Mouse (Mus musculus) heart, adult 2 months (tissue): ENCODE measurements at regions not wholly inside any gene's neighbourhood (a gene's known extent, or its start where the extent isn't known, plus 50 kb on each side); places are given as distances from the start of the nearest gene placed in this dataset.

ENCODE experiments used
- DNase-seq, 2 experiments: peaks; one replicate each; pipeline ENCODE4 v3.0.0; 2021
- H3K27ac ChIP-seq: fragments of 200-600 bp; 2 replicates; pipeline ENCODE4 v1.8.1; 2022
- H3K27me3 ChIP-seq: fragments of 200-500 bp; 2 replicates; pipeline ENCODE4 v1.6.1; 2012; ENCODE audit warnings: mild to moderate bottlenecking, low read length, inconsistent platforms, mixed read lengths; ENCODE audit not compliant: control insufficient read depth, insufficient read depth
- H3K36me3 ChIP-seq: fragments of 200-500 bp; 2 replicates; pipeline ENCODE4 v1.6.1; 2012; ENCODE audit warnings: low read length, inconsistent platforms; ENCODE audit not compliant: control insufficient read depth, insufficient read depth
- H3K4me1 ChIP-seq: fragments of 200-500 bp; 2 replicates; pipeline ENCODE4 v1.6.1; 2011; ENCODE audit warnings: low read length; ENCODE audit not compliant: control insufficient read depth, insufficient read depth
- H3K4me3 ChIP-seq: fragments of 200-600 bp; 2 replicates; pipeline ENCODE4 v1.8.1; 2022
- H3K79me2 ChIP-seq: fragments of 200-500 bp; replicated peaks from 2 replicates; pipeline ENCODE4 v1.6.1; 2012; ENCODE audit warnings: mild to moderate bottlenecking, inconsistent platforms, low read length, moderate library complexity, mixed read lengths; ENCODE audit not compliant: control insufficient read depth, insufficient read depth
- H3K9ac ChIP-seq: fragments of 200-500 bp; 2 replicates; pipeline ENCODE4 v1.6.1; 2012; ENCODE audit warnings: low read depth, mild to moderate bottlenecking, control low read depth, inconsistent platforms, low read length, mixed read lengths
- CTCF ChIP-seq: fragments of 200-600 bp; IDR thresholded peaks from 2 replicates; pipeline ENCODE4 v1.8.1; 2022; ENCODE audit warnings: antibody characterized with exemption, mild to moderate bottlenecking, moderate library complexity
- EP300 ChIP-seq: fragments of 200-500 bp; IDR thresholded peaks from 2 replicates; pipeline ENCODE4 v1.6.1; 2011; ENCODE audit warnings: low read depth, low read length, control low read depth; ENCODE audit not compliant: insufficient read depth
- POLR2A ChIP-seq: fragments of 200-500 bp; IDR thresholded peaks from 2 replicates; pipeline ENCODE4 v1.6.1; 2011; ENCODE audit warnings: mild to moderate bottlenecking, low read depth, low read length, control low read depth; ENCODE audit not compliant: insufficient read depth
- WGBS: fragments of 180-500 bp; shearing (Covaris S2); methylation state at CpG from one replicate; pipeline ENCODE4 v1.1.7; 2018; 5-methylcytosine and 5-hydroxymethylcytosine counted together
- intact Hi-C: fragments of 180-260 bp; cut with DNase I; formaldehyde crosslinking; loops from one replicate; pipeline ENCODE4 v1.15.1; 2025

GRCm38 (mm10) chr16:49529060-49529459 lies 170.0 kb upstream of the Ift57 start:
- TF ChIP-seq EP300, result no peak
- peak; percentile 76 for TF ChIP-seq CTCF
- Histone ChIP-seq H3K27ac (no peak overlapping the region), H3K9ac (no peak overlapping the region), H3K79me2 (no peaks in the 10 kb centered on the region), H3K4me3 (no peak overlapping the region), H3K36me3 (no peaks in the 10 kb centered on the region), H3K27me3 (no peaks in the 10 kb centered on the region), H3K4me1 (peaks cover 2% of the 10 kb centered on the region)
- 81% methylated on average over 2 of the region's 2 CpGs for WGBS
- DNase-seq, result no peak
- intact Hi-C loops, result loop anchor here (5.0 kb wide), 1 partner anchor 168 kb away; the partner anchor contains the start of gene Ift57

- 53% methylated on average over 5 of the region's 5 CpGs for WGBS
- TF ChIP-seq POLR2A (no peak), CTCF (no peak), EP300 (no peak)
- no peaks in the 10 kb centered on the region for H3K27me3 ChIP-seq
- H3K4me3 ChIP-seq, result no peak overlapping the region
- H3K9ac ChIP-seq, result no peak overlapping the region
- intact Hi-C loops, result loop anchor here (5.0 kb wide), 2 partner anchors 52 to 127 kb away; no protein-coding TSS in a partner anchor
- no peak for DNase-seq
- no peak overlapping the region for H3K27ac ChIP-seq
- no peaks in the 10 kb centered on the region for H3K36me3 ChIP-seq
- peaks cover 2% of the 10 kb centered on the region for H3K4me1 ChIP-seq
- H3K79me2 ChIP-seq, result no peaks in the 10 kb centered on the region
Measured at GRCm38 (mm10) chr16:49530051-49530450, 169.0 kb upstream of the Ift57 start.

- Histone ChIP-seq H3K36me3 (no peaks in the 10 kb centered on the region), H3K79me2 (no peaks in the 10 kb centered on the region), H3K27me3 (no peaks in the 10 kb centered on the region), H3K4me3 (no peak overlapping the region), H3K9ac (no peak overlapping the region), H3K27ac (no peak overlapping the region), H3K4me1 (peaks cover 2% of the 10 kb centered on the region)
- intact Hi-C loops, result loop anchor here (5.0 kb wide), 2 partner anchors 50 to 125 kb away; no protein-coding TSS in a partner anchor
- no peak for DNase-seq
- TF ChIP-seq EP300 (no peak), POLR2A (no peak), CTCF (no peak)
- WGBS, result 91% methylated on average over 7 of the region's 7 CpGs
Measured at GRCm38 (mm10) chr16:49532071-49532686, 166.9 kb upstream of the Ift57 start.

- no peak overlapping the region for H3K27ac ChIP-seq
- no peak overlapping the region for H3K9ac ChIP-seq
- no peak for TF ChIP-seq CTCF
- TF ChIP-seq EP300, result no peak
- no peak for TF ChIP-seq POLR2A
- no peak overlapping the region for H3K4me3 ChIP-seq
- no peaks in the 10 kb centered on the region for H3K36me3 ChIP-seq
- H3K79me2 ChIP-seq, result no peaks in the 10 kb centered on the region
- H3K27me3 ChIP-seq, result no peaks in the 10 kb centered on the region
- WGBS, result 32% methylated on average over 4 of the region's 4 CpGs
- intact Hi-C loops, result loop anchor here (5.0 kb wide), 2 partner anchors 49 to 124 kb away; no protein-coding TSS in a partner anchor
- DNase-seq, result no peak
- peaks cover 2% of the 10 kb centered on the region for H3K4me1 ChIP-seq
Measured at GRCm38 (mm10) chr16:49533498-49533998, 165.5 kb upstream of the Ift57 start.

- DNase-seq, result no peak
- H3K27me3 ChIP-seq, result no peaks in the 10 kb centered on the region
- no peak overlapping the region for H3K4me3 ChIP-seq
- TF ChIP-seq EP300, result no peak
- no peak for TF ChIP-seq CTCF
- no peak for TF ChIP-seq POLR2A
- WGBS, result 65% methylated on average over 3 of the region's 3 CpGs
- H3K4me1 ChIP-seq, result no peaks in the 10 kb centered on the region
- intact Hi-C loops, result no loop called here
- H3K36me3 ChIP-seq, result no peaks in the 10 kb centered on the region
- H3K79me2 ChIP-seq, result no peaks in the 10 kb centered on the region
- H3K9ac ChIP-seq, result no peak overlapping the region
- no peak overlapping the region for H3K27ac ChIP-seq
Measured at GRCm38 (mm10) chr16:49550231-49550630, 148.8 kb upstream of the Ift57 start.

- Histone ChIP-seq H3K79me2 (no peaks in the 10 kb centered on the region), H3K4me1 (no peaks in the 10 kb centered on the region), H3K36me3 (no peaks in the 10 kb centered on the region), H3K9ac (no peak overlapping the region), H3K4me3 (no peak overlapping the region), H3K27ac (no peak overlapping the region), H3K27me3 (no peaks in the 10 kb centered on the region)
- no peak for TF ChIP-seq POLR2A
- no peak for TF ChIP-seq EP300
- no peak for TF ChIP-seq CTCF
- WGBS, result 90% methylated on average over 2 of the region's 2 CpGs
- intact Hi-C loops, result no loop called here
- no peak for DNase-seq
Measured at GRCm38 (mm10) chr16:49570031-49570430, 129.0 kb upstream of the Ift57 start.
